Mouse (Mus musculus) gastrocnemius, adult 18-20 months (tissue): ENCODE results near the gene Fras1. TPM values are rescaled to one million over a fixed set of nuclear protein-coding genes. Genes with fewer than 3 reads are reported as not detected.

Source experiments
- DNase-seq: peaks from one replicate; pipeline ENCODE4 v3.0.0; 2021; ENCODE audit warnings: low spot score
- long read RNA-seq, 2 experiments: library from polyadenylated mRNA; stranded (forward); transcript quantifications; one replicate each; pipeline ENCODE4 v2.0.0; 2021
- total RNA-seq, 2 experiments: library from RNA; stranded (reverse); gene quantifications; 2 replicates each; pipeline ENCODE4 v1.2.3; 2021

Fras1 gene
- 1 to 10 TPM in 1 of 2 experiments, under 1 TPM in 1; 0.84 to 1.1 TPM for total RNA-seq
- long read RNA-seq, experiment 1, result 0 reads
- long read RNA-seq, experiment 2, result 0 reads

- no peak for DNase-seq
Observed at GRCm38 (mm10) chr5:96373567-96373985, at the start of gene Fras1. TSS of gene Fras1 (plus strand) at chr5:96373955.

- no peak for DNase-seq
Observed at GRCm38 (mm10) chr5:96331048-96331737, 42.6 kb upstream of the Fras1 start.

- DNase-seq, result no peak
Observed at GRCm38 (mm10) chr5:96331738-96332070, 42.1 kb upstream of the Fras1 start.

- DNase-seq, result no peak
Observed at GRCm38 (mm10) chr5:96333963-96334362, 39.8 kb upstream of the Fras1 start.

- DNase-seq, result no peak
Observed at GRCm38 (mm10) chr5:96340564-96340963, 33.2 kb upstream of the Fras1 start.

- DNase-seq, result no peak
Observed at GRCm38 (mm10) chr5:96344983-96345382, 28.8 kb upstream of the Fras1 start.

- DNase-seq, result no peak
Observed at GRCm38 (mm10) chr5:96351963-96352362, 21.8 kb upstream of the Fras1 start.

- DNase-seq, result no peak
Observed at GRCm38 (mm10) chr5:96363950-96364349, 9.8 kb upstream of the Fras1 start.

GRCm38 (mm10) chr5:96365590-96365989, 8.2 kb upstream of the Fras1 start:
- no peak for DNase-seq

- no peak for DNase-seq
Observed at GRCm38 (mm10) chr5:96367260-96367659, 6.5 kb upstream of the Fras1 start.

- DNase-seq, result no peak
Observed at GRCm38 (mm10) chr5:96373106-96373505, 649 bp upstream of the Fras1 start.

- peak; percentile 12 for DNase-seq
Observed at GRCm38 (mm10) chr5:96373986-96374901, 489 bp downstream of the Fras1 start.

- DNase-seq, result no peak
Observed at GRCm38 (mm10) chr5:96375391-96375831, 1.7 kb downstream of the Fras1 start.

- no peak for DNase-seq
Observed at GRCm38 (mm10) chr5:96376216-96376615, 2.5 kb downstream of the Fras1 start.

- DNase-seq, result no peak
Observed at GRCm38 (mm10) chr5:96386138-96386933, 12.6 kb downstream of the Fras1 start.

- DNase-seq, result no peak
Observed at GRCm38 (mm10) chr5:96388306-96388705, 14.6 kb downstream of the Fras1 start.

- no peak for DNase-seq
Observed at GRCm38 (mm10) chr5:96389963-96390623, 16.3 kb downstream of the Fras1 start.

- DNase-seq, result no peak
Observed at GRCm38 (mm10) chr5:96391086-96391485, 17.3 kb downstream of the Fras1 start.

- no peak for DNase-seq
Observed at GRCm38 (mm10) chr5:96394947-96395346, 21.2 kb downstream of the Fras1 start.

- no peak for DNase-seq
Observed at GRCm38 (mm10) chr5:96395786-96396650, 22.3 kb downstream of the Fras1 start.
